Mouse (Mus musculus) limb, embryonic 10.5 days (tissue): ENCODE data around the gene Shb. TPM values are rescaled to one million over a fixed set of nuclear protein-coding genes. Genes with fewer than 3 reads are reported as not detected.

ENCODE experiments used
- DNase-seq: peaks from one replicate; pipeline ENCODE4 v3.0.0-alpha.2; 2017; ENCODE audit warnings: low spot score
- H3K27ac ChIP-seq: fragments of 300-500 bp; sonication (generic); 2 replicates; pipeline ENCODE4 v1.5.1; 2016; ENCODE audit warnings: mild to moderate bottlenecking
- H3K27me3 ChIP-seq: fragments of 300-500 bp; sonication (generic); 2 replicates; pipeline ENCODE4 v1.6.1; 2016; ENCODE audit warnings: low read depth, mild to moderate bottlenecking; ENCODE audit not compliant: poor library complexity, severe bottlenecking
- H3K36me3 ChIP-seq: fragments of 300-500 bp; sonication (generic); 2 replicates; pipeline ENCODE4 v1.6.1; 2016; ENCODE audit warnings: mild to moderate bottlenecking, moderate library complexity
- H3K4me1 ChIP-seq: fragments of 300-500 bp; sonication (generic); 2 replicates; pipeline ENCODE4 v1.6.1; 2016
- H3K4me3 ChIP-seq: fragments of 300-500 bp; sonication (generic); 2 replicates; pipeline ENCODE4 v1.5.1; 2016; ENCODE audit warnings: mild to moderate bottlenecking, moderate library complexity
- H3K9me3 ChIP-seq: fragments of 300-500 bp; sonication (generic); replicated peaks from 2 replicates; pipeline ENCODE4 v1.6.1; 2016; ENCODE audit warnings: mild to moderate bottlenecking
- WGBS: fragments of 180-500 bp; shearing (Covaris S2); methylation state at CpG from one replicate; pipeline ENCODE4 v1.1.7; 2016; 5-methylcytosine and 5-hydroxymethylcytosine counted together
- polyA plus RNA-seq: library from polyadenylated mRNA; unstranded; fragments of >200 nt; fragmentation: Nextera tagmentation; extraction: Ambion mirVana; gene quantifications from 2 replicates; pipeline ENCODE4 v1.2.1, GENCODE M21; 2016

Shb gene
- polyA plus RNA-seq, 1 experiment from 2014 or later: 4.3 TPM

GRCm38 (mm10) chr4:45525541-45525940 is 6.7 kb downstream of the Shb start:
- H3K36me3 ChIP-seq: peaks cover 31% of the 10 kb centered on the region

GRCm38 (mm10) chr4:45524602-45525001 is 7.7 kb downstream of the Shb start:
- H3K4me3 ChIP-seq: no peak overlapping the region
- peaks cover 79% of the 10 kb centered on the region for H3K4me1 ChIP-seq
- 90% methylated on average over 4 of the region's 4 CpGs for WGBS
- no peak for DNase-seq
- no peaks in the 10 kb centered on the region for H3K9me3 ChIP-seq
- no peaks in the 10 kb centered on the region for H3K27me3 ChIP-seq
- no peak overlapping the region for H3K27ac ChIP-seq
- H3K36me3 ChIP-seq: peaks cover 31% of the 10 kb centered on the region

More at GRCm38 (mm10) chr4:45525541-45525940, 6.7 kb downstream of the Shb start:
- Histone ChIP-seq H3K4me1 (peaks cover 83% of the 10 kb centered on the region), H3K27ac (no peak overlapping the region), H3K9me3 (no peaks in the 10 kb centered on the region), H3K27me3 (no peaks in the 10 kb centered on the region), H3K4me3 (no peak overlapping the region)
- no peak for DNase-seq
- WGBS: 95% methylated on average over 3 of the region's 3 CpGs

GRCm38 (mm10) chr4:45523360-45523759 is 8.9 kb downstream of the Shb start:
- WGBS: 74% methylated on average over 6 of the region's 6 CpGs
- peaks cover 68% of the 10 kb centered on the region for H3K4me1 ChIP-seq
- H3K27ac ChIP-seq: no peak overlapping the region
- H3K36me3 ChIP-seq: peaks cover 31% of the 10 kb centered on the region
- DNase-seq: no peak
- H3K27me3 ChIP-seq: no peaks in the 10 kb centered on the region
- no peaks in the 10 kb centered on the region for H3K9me3 ChIP-seq
- no peak overlapping the region for H3K4me3 ChIP-seq

GRCm38 (mm10) chr4:45522956-45523355 is 9.3 kb downstream of the Shb start:
- Histone ChIP-seq H3K4me1 (peaks cover 68% of the 10 kb centered on the region), H3K36me3 (peaks cover 31% of the 10 kb centered on the region), H3K27me3 (no peaks in the 10 kb centered on the region), H3K4me3 (no peak overlapping the region), H3K27ac (no peak overlapping the region), H3K9me3 (no peaks in the 10 kb centered on the region)
- no peak for DNase-seq

GRCm38 (mm10) chr4:45522583-45522900 is 9.7 kb downstream of the Shb start:
- H3K4me1 ChIP-seq: peaks cover 68% of the 10 kb centered on the region
- DNase-seq: no peak
- no peak overlapping the region for H3K4me3 ChIP-seq
- no peaks in the 10 kb centered on the region for H3K27me3 ChIP-seq
- H3K9me3 ChIP-seq: no peaks in the 10 kb centered on the region
- H3K27ac ChIP-seq: no peak overlapping the region
- WGBS: 83% methylated on average over 4 of the region's 4 CpGs
- H3K36me3 ChIP-seq: peaks cover 31% of the 10 kb centered on the region

GRCm38 (mm10) chr4:45521705-45522582 is 10.3 kb downstream of the Shb start:
- Histone ChIP-seq H3K4me3 (no peak overlapping the region), H3K4me1 (peaks cover 68% of the 10 kb centered on the region), H3K36me3 (peaks cover 31% of the 10 kb centered on the region), H3K27me3 (no peaks in the 10 kb centered on the region), H3K27ac (no peak overlapping the region), H3K9me3 (no peaks in the 10 kb centered on the region)
- 65% methylated on average over 9 of the region's 9 CpGs for WGBS
- no peak for DNase-seq

- H3K9me3 ChIP-seq: no peaks in the 10 kb centered on the region
- H3K36me3 ChIP-seq: peaks cover 20% of the 10 kb centered on the region
- H3K4me3 ChIP-seq: no peak overlapping the region
- 0 out of 2 replicates have a peak, but pooled peaks cover 6% of the 10 kb centered on the region for H3K27me3 ChIP-seq
- 0 out of 2 replicates have a peak overlapping the region, but pooled peaks have one; percentile 21 for H3K27ac ChIP-seq
- DNase-seq: no peak
- H3K4me1 ChIP-seq: peaks cover 66% of the 10 kb centered on the region
- WGBS: 78% methylated on average over 8 of the region's 8 CpGs
Measured at GRCm38 (mm10) chr4:45520375-45520774, 11.9 kb downstream of the Shb start.

GRCm38 (mm10) chr4:45517399-45517798 is 14.9 kb downstream of the Shb start:
- no peaks in the 10 kb centered on the region for H3K9me3 ChIP-seq
- no peak overlapping the region for H3K4me3 ChIP-seq
- 0 out of 2 replicates have a peak, but pooled peaks cover 6% of the 10 kb centered on the region for H3K27me3 ChIP-seq
- H3K27ac ChIP-seq: 0 out of 2 replicates have a peak overlapping the region, but pooled peaks have one; percentile 7
- 0 out of 2 replicates have a peak, but pooled peaks cover 8% of the 10 kb centered on the region for H3K36me3 ChIP-seq
- H3K4me1 ChIP-seq: peaks cover 81% of the 10 kb centered on the region
- 57% methylated on average over 4 of the region's 4 CpGs for WGBS
- DNase-seq: no peak

GRCm38 (mm10) chr4:45515894-45516293 is 16.4 kb downstream of the Shb start:
- WGBS: 60% methylated on average over 4 of the region's 4 CpGs
- Histone ChIP-seq H3K4me1 (peaks cover 77% of the 10 kb centered on the region), H3K4me3 (no peak overlapping the region), H3K36me3 (0 out of 2 replicates have a peak, but pooled peaks cover 3% of the 10 kb centered on the region), H3K27ac (peak overlapping the region; percentile 26; the same call in 1 of the 2 replicates), H3K27me3 (0 out of 2 replicates have a peak, but pooled peaks cover 6% of the 10 kb centered on the region), H3K9me3 (no peaks in the 10 kb centered on the region)
- no peak for DNase-seq

GRCm38 (mm10) chr4:45514406-45514805 is 17.9 kb downstream of the Shb start:
- no peak overlapping the region for H3K4me3 ChIP-seq
- H3K27me3 ChIP-seq: 0 out of 2 replicates have a peak, but pooled peaks cover 6% of the 10 kb centered on the region
- no peaks in the 10 kb centered on the region for H3K9me3 ChIP-seq
- H3K27ac ChIP-seq: peak overlapping the region; percentile 38
- peaks cover 83% of the 10 kb centered on the region for H3K4me1 ChIP-seq
- WGBS: 23% methylated on average over 7 of the region's 7 CpGs
- DNase-seq: no peak
- 0 out of 2 replicates have a peak, but pooled peaks cover 3% of the 10 kb centered on the region for H3K36me3 ChIP-seq

GRCm38 (mm10) chr4:45513791-45514293 is 18.4 kb downstream of the Shb start:
- Histone ChIP-seq H3K27me3 (0 out of 2 replicates have a peak, but pooled peaks cover 6% of the 10 kb centered on the region), H3K4me1 (peaks cover 88% of the 10 kb centered on the region), H3K4me3 (peak overlapping the region; percentile 4; the same call in 1 of the 2 replicates), H3K36me3 (0 out of 2 replicates have a peak, but pooled peaks cover 3% of the 10 kb centered on the region), H3K9me3 (no peaks in the 10 kb centered on the region), H3K27ac (peak overlapping the region; percentile 38)
- WGBS: 1% methylated on average over 10 of the region's 10 CpGs
- DNase-seq: peak; percentile 47

GRCm38 (mm10) chr4:45513340-45513739 is 18.9 kb downstream of the Shb start:
- WGBS: 66% methylated on average over 2 of the region's 2 CpGs
- H3K27ac ChIP-seq: peak overlapping the region; percentile 38
- no peak for DNase-seq
- H3K4me1 ChIP-seq: peaks cover 93% of the 10 kb centered on the region
- no peaks in the 10 kb centered on the region for H3K9me3 ChIP-seq
- 0 out of 2 replicates have a peak, but pooled peaks cover 6% of the 10 kb centered on the region for H3K27me3 ChIP-seq
- 0 out of 2 replicates have a peak, but pooled peaks cover 3% of the 10 kb centered on the region for H3K36me3 ChIP-seq
- 0 out of 2 replicates have a peak overlapping the region, but pooled peaks have one; percentile 4 for H3K4me3 ChIP-seq

GRCm38 (mm10) chr4:45510163-45510562 is 22.1 kb downstream of the Shb start:
- WGBS: 12% methylated on average over 6 of the region's 6 CpGs
- DNase-seq: peak; percentile 70
- peak overlapping the region; percentile 74 for H3K27ac ChIP-seq

More at GRCm38 (mm10) chr4:45510163-45510562, 22.1 kb downstream of the Shb start:
- Histone ChIP-seq H3K4me3 (no peak overlapping the region), H3K36me3 (no peaks in the 10 kb centered on the region), H3K4me1 (peaks cover 95% of the 10 kb centered on the region), H3K27me3 (no peaks in the 10 kb centered on the region), H3K9me3 (no peaks in the 10 kb centered on the region)
